Mouse (Mus musculus): ENCODE results near the gene Spata18.

- TF ChIP-seq CTCF (IDR thresholded peaks at IDR 0.05) = no peak
- no peak for TF ChIP-seq EP300 (IDR thresholded peaks at IDR 0.05)
Measured at GRCm38 (mm10) chr5:73641058-73641457, 10.1 kb upstream of the Spata18 start.
